Mouse (Mus musculus) hindbrain, embryonic 15.5 days (tissue): Measurements from ENCODE around the gene Gpatch11. TPM values are rescaled to one million over a fixed set of nuclear protein-coding genes. Genes with fewer than 3 reads are reported as not detected.
A peak's percentile ranks its signal among the peaks of the same experiment; 100 is the strongest.

ENCODE experiments used
- ATAC-seq: fragments of 200-750 bp; cut with Nextera tagmentation; 2 replicates; pipeline ENCODE4 v1.8.0; 2017; ENCODE audit warnings: low read depth, moderate number of reproducible peaks, moderate TSS enrichment; ENCODE audit not compliant: low FRiP score
- H3K27ac ChIP-seq: fragments of 300-500 bp; sonication (generic); replicated peaks from 2 replicates; pipeline ENCODE4 v1.5.1; 2015; ENCODE audit warnings: mild to moderate bottlenecking, inconsistent platforms
- H3K27me3 ChIP-seq: fragments of 300-500 bp; sonication (generic); 2 replicates; pipeline ENCODE4 v1.6.1; 2015; ENCODE audit warnings: control low read depth, inconsistent platforms
- H3K36me3 ChIP-seq: fragments of 300-500 bp; sonication (generic); 2 replicates; pipeline ENCODE4 v1.6.1; 2015; ENCODE audit warnings: control low read depth, inconsistent platforms
- H3K4me1 ChIP-seq: fragments of 300-500 bp; sonication (generic); replicated peaks from 2 replicates; pipeline ENCODE4 v1.6.1; 2015; ENCODE audit warnings: control low read depth, inconsistent platforms
- H3K4me2 ChIP-seq: fragments of 300-500 bp; sonication (generic); 2 replicates; pipeline ENCODE4 v1.6.1; 2015; ENCODE audit warnings: moderate library complexity, mild to moderate bottlenecking, inconsistent platforms
- H3K4me3 ChIP-seq: fragments of 300-500 bp; sonication (generic); 2 replicates; pipeline ENCODE4 v1.5.1; 2015; ENCODE audit warnings: mild to moderate bottlenecking, inconsistent platforms
- H3K9ac ChIP-seq: fragments of 300-500 bp; sonication (generic); 2 replicates; pipeline ENCODE4 v1.6.1; 2015; ENCODE audit warnings: inconsistent platforms
- H3K9me3 ChIP-seq: fragments of 300-500 bp; sonication (generic); 2 replicates; pipeline ENCODE4 v1.6.1; 2016; ENCODE audit warnings: control low read depth, inconsistent platforms
- WGBS: fragments of 180-500 bp; shearing (Covaris S2); methylation state at CpG from one replicate; pipeline ENCODE4 v1.1.7; 2015; 5-methylcytosine and 5-hydroxymethylcytosine counted together
- polyA plus RNA-seq: library from polyadenylated mRNA; unstranded; fragments of >200 nt; fragmentation: Nextera tagmentation; extraction: Ambion mirVana; gene quantifications from 2 replicates; pipeline ENCODE4 v1.2.1, GENCODE M21; 2015

Gene Gpatch11
- polyA plus RNA-seq, 1 experiment from 2014 or later, result 50.8 TPM

DNA sequence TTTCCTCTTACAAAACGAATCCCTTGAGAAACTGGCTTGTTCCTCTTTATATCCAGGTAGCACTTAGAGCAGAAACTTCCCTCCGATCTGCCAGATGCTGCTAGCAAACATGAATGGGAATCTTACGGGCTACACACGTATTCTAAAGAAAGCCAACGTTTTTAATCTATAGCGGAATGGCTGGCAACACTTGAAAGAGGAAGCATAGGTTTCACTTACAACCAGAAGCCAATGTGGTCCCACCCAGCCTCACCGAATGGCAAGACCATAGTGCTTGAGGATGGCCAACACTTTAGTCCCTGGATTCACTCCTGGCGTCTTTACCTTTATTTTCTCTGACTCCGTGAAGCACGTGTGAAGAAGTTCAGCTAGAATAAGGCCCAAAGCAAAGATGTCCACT is 20.9 kb downstream of the Gpatch11 start:
- Histone ChIP-seq H3K4me1 (no peaks in the 10 kb centered on the region), H3K27ac (no peak overlapping the region), H3K4me2 (no peak overlapping the region), H3K36me3 (no peaks in the 10 kb centered on the region), H3K4me3 (no peak overlapping the region), H3K9ac (no peak overlapping the region), H3K27me3 (no peaks in the 10 kb centered on the region), H3K9me3 (no peaks in the 10 kb centered on the region)
- no peak for ATAC-seq
- WGBS, result 89% methylated on average over 10 of the region's 10 CpGs

DNA sequence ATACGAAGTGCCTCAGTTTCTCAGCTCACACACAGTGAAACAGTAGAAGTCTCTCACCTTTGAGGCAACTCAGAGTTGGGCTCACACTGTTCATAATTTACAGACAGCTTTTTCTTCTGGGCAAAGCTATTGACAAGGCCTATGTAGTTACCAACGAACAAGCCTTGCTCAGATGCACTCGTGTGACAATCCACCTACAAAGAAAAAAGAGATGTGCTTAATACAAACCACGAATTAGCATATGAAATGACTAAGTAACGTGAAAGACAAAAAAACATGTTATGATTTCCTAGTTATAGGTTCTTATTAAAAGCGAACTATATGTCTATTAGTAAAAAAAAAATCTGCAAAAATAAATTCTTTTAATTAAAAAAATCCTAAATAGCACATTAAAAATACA is 38.5 kb downstream of the Gpatch11 start:
- Histone ChIP-seq H3K9ac (no peak overlapping the region), H3K9me3 (no peaks in the 10 kb centered on the region), H3K4me1 (no peaks in the 10 kb centered on the region), H3K27me3 (no peaks in the 10 kb centered on the region), H3K27ac (no peak overlapping the region), H3K36me3 (no peaks in the 10 kb centered on the region), H3K4me2 (no peak overlapping the region), H3K4me3 (no peak overlapping the region)
- WGBS, result 89% methylated on average over 6 of the region's 6 CpGs
- ATAC-seq, result no peak

DNA sequence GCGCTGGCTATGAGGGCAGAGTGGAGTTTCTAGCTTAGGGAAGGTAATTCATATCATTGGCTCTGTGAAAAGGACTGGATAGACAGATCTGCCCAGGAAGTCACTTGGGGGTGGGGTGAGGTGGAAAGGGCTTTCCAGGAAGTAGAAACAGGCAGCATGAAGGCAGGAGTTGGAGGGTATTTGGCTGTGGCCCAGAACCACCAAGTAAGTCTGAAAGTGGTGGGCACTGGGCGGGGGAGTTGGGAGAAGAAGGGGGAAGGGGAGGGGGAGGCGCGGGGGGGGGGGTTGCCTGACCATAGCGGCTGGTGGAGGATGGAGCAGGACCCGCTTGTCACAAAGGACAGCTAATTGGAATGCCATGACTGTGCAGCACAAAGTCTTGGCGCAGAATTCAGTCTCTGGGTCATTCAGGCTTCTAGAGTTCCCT is 46.5 kb downstream of the Gpatch11 start:
- H3K4me2 ChIP-seq, result peak overlapping the region; percentile 65
- WGBS, result 17% methylated on average over 3 of the region's 7 CpGs
- no peaks in the 10 kb centered on the region for H3K27me3 ChIP-seq
- peak; percentile 86 for ATAC-seq
- H3K36me3 ChIP-seq, result no peaks in the 10 kb centered on the region
- H3K27ac ChIP-seq, result peak overlapping the region; percentile 36; the same call in 1 of the 2 replicates
- H3K9ac ChIP-seq, result peak overlapping the region; percentile 20; the same call in 1 of the 2 replicates
- peaks cover 16% of the 10 kb centered on the region; the same call in 1 of the 2 replicates for H3K4me1 ChIP-seq
- H3K4me3 ChIP-seq, result peak overlapping the region; percentile 36
- no peaks in the 10 kb centered on the region for H3K9me3 ChIP-seq

DNA sequence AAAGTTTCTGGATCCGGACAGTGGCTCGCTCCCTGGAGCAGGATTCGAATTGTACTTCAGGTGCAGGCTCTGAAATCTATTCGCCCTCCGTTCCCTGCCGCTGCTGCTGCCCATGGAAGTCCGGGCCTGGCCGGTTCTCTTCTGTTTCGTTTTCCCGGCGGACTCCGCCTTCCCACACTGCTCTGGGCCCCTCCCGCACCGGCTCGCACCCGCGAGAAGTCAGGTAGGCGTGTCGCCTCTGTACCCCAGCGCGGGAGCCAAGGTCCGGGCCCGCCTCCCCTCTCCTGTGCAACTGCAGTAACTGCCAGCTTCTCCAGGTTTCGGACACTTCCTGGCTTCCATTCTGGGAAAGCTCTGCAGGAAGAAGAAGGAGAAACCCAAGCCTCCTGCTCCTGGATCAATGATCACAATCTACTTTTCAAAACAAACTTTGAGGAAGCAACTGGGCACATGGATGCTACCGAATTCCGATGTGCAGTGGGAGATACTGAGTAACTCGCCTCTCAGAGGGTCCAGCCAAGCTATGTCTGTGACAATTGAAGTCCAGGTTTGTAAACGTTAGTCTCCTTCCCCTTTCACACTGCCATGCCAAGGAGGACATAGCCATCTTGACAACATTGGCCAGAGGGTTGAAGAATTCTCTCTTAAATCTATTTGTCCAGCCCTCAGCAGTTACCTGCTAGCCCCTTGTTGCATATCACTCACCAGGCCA is 47.2 kb downstream of the Gpatch11 start, which contains the start of gene Eif2ak2:
Gene Eif2ak2 (minus strand): TSS at position 173 of the 712 bp plus-strand sequence.
- H3K27me3 ChIP-seq, result no peaks in the 10 kb centered on the region
- 3% methylated on average over 28 of the region's 28 CpGs for WGBS
- peak within 1 kb of the TSS; percentile 20; the same call in 1 of the 2 replicates for H3K9ac ChIP-seq
- H3K4me2 ChIP-seq, result peak within 1 kb of the TSS; percentile 65
- peak within 1 kb of the TSS; percentile 36 for H3K4me3 ChIP-seq
- peaks cover 16% of the 10 kb centered on the region; the same call in 1 of the 2 replicates for H3K4me1 ChIP-seq
- H3K36me3 ChIP-seq, result no peaks in the 10 kb centered on the region
- H3K27ac ChIP-seq, result peak within 1 kb of the TSS; percentile 36; the same call in 1 of the 2 replicates
- H3K9me3 ChIP-seq, result no peaks in the 10 kb centered on the region
- peak; percentile 90 for ATAC-seq

DNA sequence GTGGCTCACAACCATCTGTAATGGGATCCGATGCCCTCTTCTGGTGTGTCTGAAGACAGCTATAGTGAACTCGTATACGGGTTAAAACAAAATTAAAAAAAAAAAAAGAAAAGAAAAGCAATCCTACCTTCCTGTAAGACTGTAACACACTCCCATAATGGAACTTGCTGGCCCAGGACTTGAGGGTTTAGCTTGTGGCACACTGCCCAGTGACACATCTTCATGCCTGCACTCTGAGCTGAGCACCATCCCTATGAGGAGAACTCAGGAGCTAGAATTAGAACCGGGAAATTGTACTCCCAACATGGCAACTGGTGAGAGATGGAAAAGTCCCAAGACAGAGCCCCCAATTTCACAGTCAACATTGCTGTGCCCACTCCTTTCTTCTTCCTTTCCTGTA is 47.9 kb downstream of the Gpatch11 start:
- Histone ChIP-seq H3K4me1 (peaks cover 16% of the 10 kb centered on the region; the same call in 1 of the 2 replicates), H3K4me3 (no peak overlapping the region), H3K9ac (no peak overlapping the region), H3K27me3 (no peaks in the 10 kb centered on the region), H3K9me3 (no peaks in the 10 kb centered on the region), H3K27ac (no peak overlapping the region), H3K4me2 (no peak overlapping the region), H3K36me3 (no peaks in the 10 kb centered on the region)
- no peak for ATAC-seq
- WGBS, result 87% methylated on average over 4 of the region's 4 CpGs

DNA sequence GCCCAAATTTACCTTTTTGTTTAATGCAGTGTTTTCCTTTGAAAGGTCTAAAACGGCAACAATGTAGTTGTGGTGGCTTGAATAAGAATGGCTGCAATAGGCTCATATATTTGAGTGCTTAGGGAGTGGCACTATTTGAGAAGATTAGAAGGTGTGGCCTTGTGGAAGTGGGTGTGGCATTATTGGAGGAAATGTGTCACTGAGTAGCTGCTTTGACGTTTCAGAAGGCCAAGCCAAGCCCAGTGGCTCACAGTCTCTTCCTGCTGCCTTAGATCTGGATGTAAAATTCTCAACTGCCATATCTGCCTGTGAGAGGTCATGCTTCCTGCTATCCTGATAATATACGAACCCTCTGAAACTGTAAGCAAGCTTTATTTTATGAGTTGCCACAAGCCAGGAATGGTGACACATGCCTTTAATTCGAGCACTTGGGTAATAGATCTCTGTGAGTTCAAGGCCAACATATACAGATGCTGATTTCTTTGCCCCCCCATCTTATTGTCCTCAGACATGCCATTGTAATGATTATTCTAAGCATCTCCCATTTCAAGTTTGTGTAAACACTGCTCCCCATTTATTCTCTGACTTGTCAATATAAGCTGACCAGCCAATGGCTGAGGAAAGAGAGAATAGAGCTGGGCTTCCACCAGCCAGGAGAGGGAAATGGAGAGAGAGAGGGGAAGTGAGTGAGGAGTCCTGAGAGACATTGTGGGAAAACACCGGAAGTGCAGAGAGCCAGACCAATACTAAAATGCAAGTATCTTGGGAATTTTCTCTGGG is 50.1 kb downstream of the Gpatch11 start:
- Histone ChIP-seq H3K36me3 (no peaks in the 10 kb centered on the region), H3K27ac (no peak overlapping the region), H3K9me3 (no peaks in the 10 kb centered on the region), H3K27me3 (no peaks in the 10 kb centered on the region), H3K4me3 (no peak overlapping the region), H3K4me1 (peaks cover 16% of the 10 kb centered on the region; the same call in 1 of the 2 replicates), H3K9ac (no peak overlapping the region), H3K4me2 (no peak overlapping the region)
- 83% methylated on average over 5 of the region's 5 CpGs for WGBS
- no peak for ATAC-seq

DNA sequence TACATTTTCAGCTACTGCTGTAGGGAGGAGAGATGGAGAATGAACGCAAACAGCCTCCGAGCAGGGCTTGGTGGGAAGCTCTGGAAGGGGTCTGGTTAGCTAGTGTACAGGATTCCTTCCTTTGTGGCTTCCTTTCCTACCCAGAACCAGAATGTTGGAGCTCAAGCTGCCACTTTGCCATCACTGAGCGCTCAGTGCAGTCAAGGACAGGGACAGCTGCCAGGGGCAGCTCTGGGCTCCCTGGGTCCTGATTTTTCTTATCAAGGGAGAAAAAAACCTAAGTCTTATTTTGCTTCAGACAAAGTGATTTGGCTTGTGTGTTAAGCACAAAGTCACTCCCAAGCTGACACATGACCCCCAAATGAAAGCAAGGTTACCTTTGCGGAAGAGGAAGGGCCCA is 53.2 kb downstream of the Gpatch11 start:
- no peaks in the 10 kb centered on the region for H3K36me3 ChIP-seq
- no peaks in the 10 kb centered on the region for H3K9me3 ChIP-seq
- no peak for ATAC-seq
- no peak overlapping the region for H3K4me2 ChIP-seq
- no peak overlapping the region for H3K9ac ChIP-seq
- H3K27me3 ChIP-seq, result no peaks in the 10 kb centered on the region
- 80% methylated on average over 4 of the region's 4 CpGs for WGBS
- H3K4me1 ChIP-seq, result no peaks in the 10 kb centered on the region
- H3K4me3 ChIP-seq, result no peak overlapping the region
- no peak overlapping the region for H3K27ac ChIP-seq

DNA sequence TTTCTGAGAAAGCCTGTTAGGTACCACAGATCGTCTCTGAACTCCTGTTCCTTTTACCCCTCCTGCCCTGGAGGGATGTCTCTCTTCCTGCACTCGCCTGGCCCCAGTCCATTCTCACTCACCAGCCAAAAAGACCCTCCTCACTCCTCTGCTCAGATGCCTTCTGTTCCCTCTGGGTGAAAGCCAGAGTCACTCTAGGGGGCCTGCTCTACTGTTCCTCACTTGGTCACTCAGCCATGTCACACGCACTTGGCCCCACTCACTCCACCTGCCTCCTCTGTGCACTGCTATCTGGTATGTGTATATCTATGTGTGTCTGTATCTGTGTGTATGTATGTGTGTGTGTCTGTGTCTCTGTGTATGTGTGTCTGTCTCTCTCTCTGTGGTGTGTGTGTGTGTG is 53.8 kb downstream of the Gpatch11 start:
- no peaks in the 10 kb centered on the region for H3K9me3 ChIP-seq
- WGBS, result 51% methylated on average over 3 of the region's 3 CpGs
- H3K4me2 ChIP-seq, result no peak overlapping the region
- H3K4me3 ChIP-seq, result no peak overlapping the region
- H3K36me3 ChIP-seq, result no peaks in the 10 kb centered on the region
- no peaks in the 10 kb centered on the region for H3K4me1 ChIP-seq
- H3K9ac ChIP-seq, result no peak overlapping the region
- H3K27ac ChIP-seq, result no peak overlapping the region
- ATAC-seq, result peak; percentile 78; the same call in 1 of the 2 replicates
- H3K27me3 ChIP-seq, result no peaks in the 10 kb centered on the region

DNA sequence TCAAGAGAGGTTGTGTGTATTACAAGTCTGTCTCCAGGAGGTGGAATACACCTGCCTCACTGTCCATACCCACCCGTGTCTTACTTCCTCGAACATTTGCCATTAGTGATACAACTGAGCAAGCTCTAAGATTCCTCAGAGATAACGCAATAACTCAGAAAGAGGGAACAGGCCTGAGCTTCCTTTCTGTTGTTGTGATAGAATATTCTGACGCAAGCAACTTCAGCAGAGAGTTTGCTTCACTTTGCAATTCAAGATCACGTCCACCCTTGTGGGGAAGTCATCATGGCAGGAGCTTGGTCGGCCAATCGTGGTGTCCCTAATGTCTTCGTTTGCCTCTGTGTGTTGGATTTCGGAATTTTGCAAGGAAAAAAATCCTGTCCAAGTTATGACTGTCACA is 55.7 kb downstream of the Gpatch11 start:
- H3K4me2 ChIP-seq, result no peak overlapping the region
- WGBS, result 86% methylated on average over 9 of the region's 9 CpGs
- H3K27ac ChIP-seq, result no peak overlapping the region
- no peaks in the 10 kb centered on the region for H3K4me1 ChIP-seq
- H3K4me3 ChIP-seq, result no peak overlapping the region
- no peaks in the 10 kb centered on the region for H3K27me3 ChIP-seq
- H3K9me3 ChIP-seq, result no peaks in the 10 kb centered on the region
- no peak overlapping the region for H3K9ac ChIP-seq
- ATAC-seq, result no peak
- H3K36me3 ChIP-seq, result no peaks in the 10 kb centered on the region

DNA sequence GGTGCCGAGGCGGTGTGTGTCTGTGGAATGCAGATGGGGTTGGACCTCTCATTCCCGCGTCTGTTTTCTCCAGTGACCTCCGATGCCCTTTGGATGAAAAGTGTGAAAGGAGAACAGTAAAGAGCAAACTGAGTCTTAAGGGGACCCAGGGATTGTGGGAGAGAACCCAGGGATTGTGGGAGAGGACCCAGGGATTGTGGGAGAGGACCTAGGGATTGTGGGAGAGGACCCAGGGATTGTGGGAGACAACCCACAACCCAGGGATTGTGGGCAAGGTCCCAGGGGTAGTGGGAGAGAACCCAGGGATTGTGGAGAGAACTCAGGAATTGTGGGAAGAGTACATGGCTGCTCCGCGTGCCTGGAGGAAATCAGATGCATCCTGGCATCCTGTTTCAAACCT is 59.6 kb downstream of the Gpatch11 start:
- H3K9me3 ChIP-seq, result no peaks in the 10 kb centered on the region
- no peak overlapping the region for H3K9ac ChIP-seq
- no peak for ATAC-seq
- H3K36me3 ChIP-seq, result no peaks in the 10 kb centered on the region
- 85% methylated on average over 7 of the region's 7 CpGs for WGBS
- H3K4me1 ChIP-seq, result no peaks in the 10 kb centered on the region
- H3K27me3 ChIP-seq, result no peaks in the 10 kb centered on the region
- no peak overlapping the region for H3K4me2 ChIP-seq
- H3K27ac ChIP-seq, result no peak overlapping the region
- H3K4me3 ChIP-seq, result no peak overlapping the region

DNA sequence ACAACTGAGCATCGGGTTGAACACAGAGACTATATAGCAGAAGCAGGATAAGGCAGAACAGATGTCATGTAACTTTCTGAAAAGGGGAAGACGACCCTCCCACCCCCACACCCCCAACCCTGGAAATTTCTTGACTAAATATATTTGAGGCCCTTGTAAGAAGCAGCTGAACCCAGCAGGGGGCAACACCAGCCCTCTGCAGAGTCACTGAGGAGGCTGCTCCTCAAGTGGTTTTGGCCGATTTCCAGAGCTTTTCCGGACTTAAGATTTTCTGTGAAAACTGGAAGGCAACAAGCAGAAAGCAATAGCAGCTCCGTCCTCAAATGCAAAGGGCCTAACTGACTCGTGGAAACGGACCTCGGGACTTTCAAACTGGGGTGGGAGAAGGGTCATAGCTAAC is 60.0 kb downstream of the Gpatch11 start:
- Histone ChIP-seq H3K36me3 (no peaks in the 10 kb centered on the region), H3K4me2 (peak overlapping the region; percentile 28), H3K9ac (no peak overlapping the region), H3K4me1 (no peaks in the 10 kb centered on the region), H3K4me3 (no peak overlapping the region), H3K27ac (no peak overlapping the region), H3K27me3 (no peaks in the 10 kb centered on the region), H3K9me3 (no peaks in the 10 kb centered on the region)
- WGBS, result 41% methylated on average over 8 of the region's 8 CpGs
- no peak for ATAC-seq
